Mouse (Mus musculus) gastrocnemius, adult 2 months (tissue): Measurements from ENCODE around the gene Clec16a. TPM values are rescaled to one million over a fixed set of nuclear protein-coding genes. Genes with fewer than 3 reads are reported as not detected.

Experiments used
- DNase-seq: peaks from one replicate; pipeline ENCODE4 v3.0.0; 2022
- H3K27ac ChIP-seq: fragments of 200-600 bp; 2 replicates; pipeline ENCODE4 v1.8.1; 2022; ENCODE audit warnings: mild to moderate bottlenecking
- H3K4me3 ChIP-seq: fragments of 200-600 bp; 2 replicates; pipeline ENCODE4 v1.8.1; 2022; ENCODE audit warnings: mild to moderate bottlenecking, moderate library complexity
- CTCF ChIP-seq: fragments of 200-600 bp; IDR thresholded peaks from 2 replicates; pipeline ENCODE4 v1.8.1; 2022; ENCODE audit warnings: antibody characterized with exemption, mild to moderate bottlenecking, moderate library complexity
- intact Hi-C: fragments of 180-260 bp; cut with DNase I; formaldehyde crosslinking; loops from one replicate; pipeline ENCODE4 v1.15.1; 2025
- total RNA-seq, 2 experiments: library from RNA; stranded (reverse); gene quantifications; 2 replicates each; pipeline ENCODE4 v1.2.3; 2021

Gene Clec16a
- total RNA-seq, 2 experiments from 2014 or later = 60.6 to 72.7 TPM

DNA sequence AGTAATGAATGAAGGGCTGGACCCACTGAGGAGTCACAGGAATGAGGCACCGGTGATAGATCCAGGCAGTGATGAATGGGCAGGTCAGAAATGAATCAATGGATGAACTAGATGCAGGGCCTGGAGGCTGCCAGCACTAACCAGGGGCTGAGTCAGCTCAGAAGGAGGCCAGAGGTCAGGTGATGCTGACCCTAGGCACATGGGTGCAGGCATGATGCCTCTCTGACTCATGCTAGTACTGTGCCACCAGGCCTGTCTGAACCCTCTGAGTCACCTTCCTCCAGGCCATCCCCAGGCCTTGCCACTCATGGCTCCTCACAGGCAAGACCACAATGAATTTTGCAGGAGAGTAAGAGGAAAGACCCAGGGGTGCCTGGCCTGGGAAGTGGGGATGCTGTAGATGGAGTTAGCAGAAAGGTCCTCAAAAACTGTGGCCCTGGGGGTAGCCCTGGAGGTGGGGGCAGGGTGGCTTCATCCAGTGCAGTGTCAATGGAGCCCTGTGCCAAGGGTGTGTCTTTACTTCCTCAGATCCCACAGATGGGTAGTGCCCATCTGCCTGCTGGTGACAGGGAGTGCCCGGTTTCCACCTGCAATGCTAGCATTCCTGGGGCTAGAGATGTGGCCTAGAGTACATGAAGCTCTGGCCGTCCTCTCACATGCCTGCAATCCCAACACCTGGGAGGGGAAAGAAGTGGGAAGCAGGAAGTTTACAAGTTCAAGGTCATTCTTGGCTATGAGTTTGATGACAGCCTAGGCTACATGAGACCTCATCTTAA is 209.6 kb downstream of the Clec16a start:
- TF ChIP-seq CTCF = no peak
- intact Hi-C loops = no loop called here
- Histone ChIP-seq H3K27ac (no peak overlapping the region), H3K4me3 (no peak overlapping the region)
- DNase-seq = no peak

DNA sequence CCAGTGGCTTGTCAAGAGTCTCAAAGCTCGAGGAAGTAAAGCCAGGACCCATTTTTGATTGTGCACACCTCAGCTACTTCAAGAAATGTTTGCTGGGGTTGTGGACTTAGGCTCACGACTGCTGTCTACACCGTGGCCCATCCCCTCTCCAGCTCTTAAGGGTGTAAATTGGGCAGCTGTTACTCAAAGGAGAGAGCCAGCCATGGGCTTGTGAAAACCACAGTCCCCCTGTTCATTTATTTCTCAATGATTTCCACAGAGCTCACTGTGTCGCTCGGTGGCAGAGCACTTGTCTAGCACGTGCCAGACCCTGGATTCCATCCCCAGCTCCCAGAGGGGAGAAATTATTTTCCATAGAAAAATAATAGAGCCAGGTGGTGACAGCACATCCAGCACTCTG is 211.0 kb downstream of the Clec16a start:
- no peak for TF ChIP-seq CTCF

DNA sequence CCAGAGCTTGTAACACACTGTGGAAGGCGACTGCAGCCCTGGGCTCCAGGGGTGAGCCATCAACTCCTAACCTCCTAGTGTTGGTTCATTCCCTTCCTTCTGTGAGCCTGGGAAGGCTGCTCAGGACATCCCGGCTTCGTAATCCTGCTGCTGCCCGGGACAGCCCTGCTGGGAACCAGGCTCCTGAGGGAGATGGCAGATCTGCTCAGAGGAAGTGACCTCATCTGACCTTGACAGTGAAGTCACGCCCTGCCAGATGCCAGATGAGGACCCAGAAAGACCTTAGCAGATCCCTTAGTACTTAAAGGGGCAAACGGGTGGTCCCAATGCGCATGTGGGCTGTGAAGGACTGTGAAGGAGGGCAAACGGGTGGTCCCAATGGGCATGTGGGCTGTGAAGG is 216.0 kb downstream of the Clec16a start:
- Histone ChIP-seq H3K27ac (no peak overlapping the region), H3K4me3 (no peak overlapping the region)
- no peak for TF ChIP-seq CTCF
- peak; percentile 56 for DNase-seq
- intact Hi-C loops = no loop called here

More for the DNA sequence above, 211.0 kb downstream of the Clec16a start:
- H3K4me3 ChIP-seq = no peak overlapping the region
- no peak for DNase-seq
- intact Hi-C loops = no loop called here
- no peak overlapping the region for H3K27ac ChIP-seq

DNA sequence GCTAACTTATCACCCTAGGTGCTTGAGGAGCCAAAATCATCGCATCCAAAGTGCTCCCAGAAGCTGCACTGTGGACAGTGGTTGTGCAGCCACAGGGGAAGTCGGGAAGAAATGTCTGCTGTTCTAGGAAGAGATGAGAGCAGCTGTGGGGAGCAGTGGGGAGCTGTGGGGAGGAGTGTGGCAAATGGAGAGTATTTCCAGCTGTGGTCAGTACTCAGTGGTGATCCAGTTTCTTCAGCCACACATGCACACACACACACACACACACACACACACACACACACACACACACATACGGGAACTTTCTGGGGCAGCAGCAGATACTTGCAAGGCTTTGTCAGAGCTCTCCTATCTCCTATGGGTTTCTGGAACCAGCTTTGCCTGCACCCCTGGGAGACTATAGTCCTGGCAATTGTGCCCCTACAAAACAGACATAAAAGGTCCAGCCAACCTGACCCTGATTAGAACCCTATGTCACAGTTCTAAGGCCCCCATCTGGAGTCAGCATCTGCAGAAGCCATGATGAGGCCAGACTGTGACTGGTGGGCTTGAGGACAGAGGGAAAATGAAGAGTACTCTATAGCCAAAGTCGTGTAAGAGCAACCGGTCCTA is 217.5 kb downstream of the Clec16a start:
- DNase-seq = no peak
- intact Hi-C loops = no loop called here
- TF ChIP-seq CTCF = no peak
- H3K27ac ChIP-seq = no peak overlapping the region
- H3K4me3 ChIP-seq = no peak overlapping the region

DNA sequence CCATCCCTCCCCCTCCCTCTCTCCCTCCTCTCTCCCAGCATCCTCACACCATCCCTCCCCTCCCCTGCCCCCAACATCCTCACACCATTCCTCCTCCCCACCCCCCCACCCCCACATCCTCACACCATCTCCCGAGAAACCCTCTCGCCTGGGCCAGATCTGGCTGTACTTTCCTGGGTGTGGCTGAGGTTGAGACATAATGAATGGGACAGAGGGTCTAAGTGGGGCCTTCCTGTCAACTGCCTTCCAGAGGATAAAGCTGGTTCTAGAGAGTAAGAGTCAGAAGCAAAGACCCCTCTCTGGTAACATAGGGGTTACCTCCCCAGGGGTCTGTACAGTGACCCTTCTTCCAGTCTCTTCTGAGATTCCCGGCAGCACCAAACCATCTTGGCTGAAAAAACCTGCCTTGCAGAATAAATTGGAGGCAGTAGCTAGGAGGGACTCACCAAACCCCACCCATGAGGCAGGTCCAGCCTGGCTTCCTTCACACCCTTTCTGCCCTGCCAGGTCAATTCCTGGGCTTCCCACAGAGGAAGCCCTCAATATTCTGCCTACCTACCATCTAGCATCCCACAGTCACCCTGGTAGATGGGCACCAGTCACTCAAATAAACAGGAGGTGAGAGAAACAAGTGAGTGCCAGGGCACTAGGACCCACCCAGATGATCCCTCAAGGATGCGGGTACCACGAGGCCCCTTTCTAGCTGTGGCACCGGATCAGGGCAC is 218.6 kb downstream of the Clec16a start:
- no peak for DNase-seq
- intact Hi-C loops = no loop called here

DNA sequence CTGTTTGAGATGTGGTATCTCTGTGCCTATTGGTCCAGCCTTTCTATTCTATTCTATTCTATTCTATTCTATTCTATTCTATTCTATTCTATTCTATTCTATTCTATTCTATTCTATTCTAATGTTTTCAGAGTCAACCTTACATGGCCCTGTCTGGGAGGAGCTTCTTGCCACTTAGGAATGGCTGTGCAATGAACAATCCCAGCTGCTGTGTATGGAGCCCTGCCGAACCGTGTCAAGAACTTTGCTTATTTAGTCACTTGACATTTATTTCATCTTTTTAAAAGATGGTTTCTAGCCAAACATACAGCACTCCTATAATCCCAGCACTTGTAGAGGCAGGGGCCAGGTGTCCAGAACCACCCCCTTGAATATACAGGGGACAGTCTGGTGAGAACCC is 219.2 kb downstream of the Clec16a start:
- intact Hi-C loops = no loop called here
- TF ChIP-seq CTCF = no peak
- DNase-seq = no peak

More for the DNA sequence above, 218.6 kb downstream of the Clec16a start:
- no peak for TF ChIP-seq CTCF
- H3K27ac ChIP-seq = no peak overlapping the region
- no peak overlapping the region for H3K4me3 ChIP-seq

DNA sequence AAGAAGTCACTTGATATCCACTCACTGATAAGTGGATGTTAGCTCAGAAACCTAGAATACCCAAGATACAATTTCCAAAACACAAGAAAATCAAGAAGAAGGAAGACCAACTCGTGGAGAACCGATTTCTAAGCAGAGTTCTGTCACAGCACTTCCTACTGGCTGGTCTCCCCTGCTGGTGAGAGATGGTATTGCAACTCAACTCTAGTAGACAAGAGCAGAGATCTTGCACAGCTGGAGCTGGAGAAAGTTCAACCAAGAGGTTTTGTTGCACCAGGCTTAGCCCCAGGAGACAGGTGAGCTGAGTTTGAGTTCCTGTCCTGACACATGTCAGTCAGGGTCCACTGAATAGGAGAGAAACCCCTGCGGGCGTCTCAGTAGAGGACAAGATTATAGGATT is 222.0 kb downstream of the Clec16a start:
- peak; percentile 61 for DNase-seq
- H3K4me3 ChIP-seq = no peak overlapping the region
- H3K27ac ChIP-seq = no peak overlapping the region
- intact Hi-C loops = loop anchor here (5.0 kb wide), 3 partner anchors 100 to 200 kb away; no protein-coding TSS in a partner anchor
- peak; percentile 89 for TF ChIP-seq CTCF

More for the DNA sequence above, 219.2 kb downstream of the Clec16a start:
- Histone ChIP-seq H3K27ac (no peak overlapping the region), H3K4me3 (no peak overlapping the region)

DNA sequence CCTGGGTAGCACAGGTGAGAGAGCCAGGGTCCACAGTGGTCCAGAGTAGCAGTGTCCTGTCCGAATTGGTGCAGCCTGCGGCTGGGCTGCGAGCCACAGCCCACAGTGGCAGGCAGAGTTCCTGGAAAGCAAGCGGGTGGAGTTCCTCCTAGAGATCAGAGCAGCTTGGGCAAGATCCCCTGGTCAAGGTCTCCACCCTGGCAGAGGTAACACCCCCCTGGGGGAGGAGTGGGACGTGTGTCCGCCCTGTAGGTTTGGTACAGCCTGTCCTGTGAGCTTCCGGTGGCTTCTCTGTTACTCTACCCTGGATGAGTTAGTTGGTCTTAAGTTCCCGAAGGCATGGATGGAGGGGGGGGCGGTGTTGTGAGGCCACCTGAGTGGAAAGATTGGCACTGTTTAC is 223.7 kb downstream of the Clec16a start:
- Histone ChIP-seq H3K4me3 (no peak overlapping the region), H3K27ac (no peak overlapping the region)
- intact Hi-C loops = loop anchor here (5.0 kb wide), 3 partner anchors 102 to 202 kb away; no protein-coding TSS in a partner anchor
- DNase-seq = no peak
- no peak for TF ChIP-seq CTCF

DNA sequence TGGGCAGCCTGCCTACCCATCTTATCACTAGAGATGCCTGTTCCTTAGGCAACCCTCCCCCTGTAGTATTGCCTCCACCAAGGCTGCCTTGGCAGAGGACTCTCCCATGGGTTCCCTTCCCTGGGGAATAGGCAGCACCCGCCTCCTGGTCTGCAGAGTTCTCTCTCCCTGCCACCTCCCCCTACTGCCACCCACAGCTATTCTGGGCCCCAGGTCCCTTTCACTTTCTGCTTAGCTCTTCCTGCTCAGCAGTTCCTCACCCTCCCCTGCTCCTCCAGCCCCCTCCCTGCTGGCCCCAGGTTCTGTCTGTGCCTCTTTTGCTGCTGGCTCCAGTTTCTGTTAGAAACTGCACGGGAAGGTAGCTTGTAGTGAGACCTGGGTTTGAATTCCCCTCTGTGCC is 224.5 kb downstream of the Clec16a start:
- Histone ChIP-seq H3K4me3 (no peak overlapping the region), H3K27ac (no peak overlapping the region)
- no peak for DNase-seq
- no peak for TF ChIP-seq CTCF
- intact Hi-C loops = loop anchor here (5.0 kb wide), 3 partner anchors 102 to 202 kb away; no protein-coding TSS in a partner anchor

DNA sequence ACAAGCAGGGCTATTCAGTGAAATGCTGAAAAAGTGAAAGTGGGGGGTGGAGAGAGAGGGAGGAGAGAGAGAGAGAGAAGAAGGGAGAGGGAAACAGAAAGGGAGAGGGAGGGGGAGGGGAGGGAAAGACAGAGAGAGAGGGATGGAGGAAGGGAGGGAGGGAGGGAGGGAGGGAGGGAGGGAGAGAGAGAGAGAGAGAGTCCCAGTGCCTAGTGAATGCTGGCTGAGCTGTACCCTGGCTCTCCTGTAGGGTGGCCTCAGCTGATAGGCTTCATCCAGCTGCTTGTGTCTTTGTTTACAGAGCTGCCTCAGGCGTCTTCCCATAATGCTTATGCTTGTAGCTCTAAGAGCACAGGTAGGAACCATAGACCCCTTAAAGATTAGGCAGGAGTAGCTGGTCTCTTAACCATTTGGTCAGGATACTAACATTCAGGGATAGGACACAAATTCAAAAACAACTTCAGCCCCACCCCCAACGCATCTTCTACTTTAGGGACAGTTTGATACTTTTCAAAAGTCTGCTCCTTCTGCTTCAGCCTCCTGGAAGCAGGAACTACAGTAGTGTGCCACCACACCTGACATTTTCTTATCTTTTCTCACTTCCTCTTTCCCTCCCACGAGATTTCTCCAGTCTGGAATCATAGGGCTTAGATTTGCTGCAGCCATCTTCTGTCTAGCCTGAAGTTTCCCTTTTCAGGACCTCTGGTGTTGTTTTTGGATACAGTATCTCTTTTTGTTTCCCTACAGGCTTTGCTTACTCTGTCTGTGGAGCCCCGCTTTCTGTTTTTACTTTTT is 225.6 kb downstream of the Clec16a start:
- no peak for DNase-seq
- Histone ChIP-seq H3K27ac (no peak overlapping the region), H3K4me3 (no peak overlapping the region)
- intact Hi-C loops = no loop called here
- no peak for TF ChIP-seq CTCF

DNA sequence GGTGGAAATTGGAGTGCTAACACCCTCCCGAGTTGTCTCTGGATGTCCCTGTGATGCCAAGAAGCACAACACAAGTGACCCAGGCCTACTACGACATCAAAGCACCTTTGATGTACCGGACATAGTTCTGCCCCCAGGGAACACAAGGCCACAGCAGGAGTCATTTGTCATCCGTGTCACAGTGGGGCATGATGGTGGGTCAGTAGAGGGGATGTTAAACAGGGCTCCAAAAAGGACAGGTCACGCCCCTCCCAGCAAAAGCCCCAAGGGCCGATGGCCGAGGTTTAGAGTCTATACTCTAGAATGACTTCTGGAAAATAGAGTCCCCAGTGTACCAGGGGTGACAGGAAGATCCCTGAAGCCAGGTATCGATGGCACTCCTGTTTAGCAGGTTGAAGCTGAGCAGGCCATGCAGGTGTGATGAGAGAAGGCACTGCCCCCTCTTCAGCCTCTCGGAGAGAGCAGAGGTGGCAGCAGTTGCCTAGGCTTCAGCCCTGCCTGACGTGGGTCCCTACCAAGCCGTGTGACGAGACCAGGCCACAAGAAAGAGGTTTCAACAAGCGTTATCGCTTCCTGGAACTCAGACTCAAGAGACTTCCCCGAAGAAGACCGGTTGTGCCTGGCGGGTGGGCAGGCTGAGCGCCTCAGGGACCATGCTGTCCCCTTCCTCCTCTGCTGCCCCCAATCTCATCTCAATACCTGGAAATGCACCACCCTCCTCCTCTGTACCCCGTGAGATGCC is 226.8 kb downstream of the Clec16a start:
- no peak overlapping the region for H3K4me3 ChIP-seq
- TF ChIP-seq CTCF = no peak
- no peak for DNase-seq
- intact Hi-C loops = no loop called here
- no peak overlapping the region for H3K27ac ChIP-seq

DNA sequence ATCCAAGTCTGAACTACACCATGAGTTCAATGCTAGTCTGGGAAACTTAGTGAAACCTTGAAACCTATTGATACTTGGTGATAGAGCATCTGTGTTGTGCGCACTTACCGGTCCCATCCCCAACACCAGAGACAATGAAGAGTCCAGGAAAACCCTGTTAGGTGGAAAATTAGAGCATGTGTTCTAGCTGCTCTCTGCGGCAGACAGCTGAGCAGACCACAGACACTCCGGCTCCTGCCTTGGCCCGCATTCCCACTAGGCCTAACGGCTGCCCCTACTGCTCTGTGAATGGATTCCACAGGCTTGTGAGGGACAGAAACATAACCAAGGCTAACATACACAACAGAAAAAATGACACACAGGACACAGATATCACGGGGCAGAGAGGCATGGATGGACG is 228.4 kb downstream of the Clec16a start:
- DNase-seq = no peak
- intact Hi-C loops = no loop called here
- H3K27ac ChIP-seq = no peak overlapping the region
- no peak overlapping the region for H3K4me3 ChIP-seq
- no peak for TF ChIP-seq CTCF
